Mouse (Mus musculus): ENCODE measurements around the gene Hmga1b. TPM values are rescaled to one million over a fixed set of nuclear protein-coding genes. Genes with fewer than 3 reads are reported as not detected.
"Not testable (repeated sequence)": the region's sequence is repeated elsewhere in the genome, so short reads cannot be mapped to it uniquely, and the experiment has no call there.

Hmga1b gene
- polyA plus RNA-seq, 1 experiment from 2014 or later, result 4.3 TPM

DNA sequence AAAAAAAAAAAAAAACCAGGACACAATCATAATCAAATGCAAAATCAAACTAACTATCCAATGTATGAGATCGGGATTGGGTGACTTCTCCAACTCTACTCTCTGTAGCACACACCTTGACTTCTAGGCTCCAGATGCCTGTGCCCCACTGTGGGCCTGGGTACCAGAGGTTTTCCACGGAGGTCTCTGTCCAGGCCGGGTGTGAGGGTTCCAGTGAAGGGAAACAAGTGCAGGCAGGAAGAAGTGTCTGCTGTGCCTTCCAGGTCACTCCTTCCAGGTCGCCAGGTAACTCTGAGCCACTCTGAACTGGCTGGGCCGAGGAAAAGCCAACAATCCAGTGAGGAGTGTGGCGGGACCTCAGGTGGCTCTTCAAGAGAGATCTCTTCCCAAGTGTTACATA is 26.2 kb upstream of the Hmga1b start:
- WGBS, result 77% methylated on average over 6 of the region's 6 CpGs
- no peak for ATAC-seq (ENCODE audit: insufficient number of reproducible peaks, insufficient read depth, low FRiP score, low TSS enrichment, low read depth)

GRCm38 (mm10) chr11:120740981-120741380 is 21.6 kb upstream of the Hmga1b start:
- no peak overlapping the region for H3K4me3 ChIP-seq
- ATAC-seq (ENCODE audit: insufficient number of reproducible peaks, insufficient read depth, low FRiP score, low TSS enrichment, low read depth), result no peak
- H3K9me3 ChIP-seq, result no peaks in the 10 kb centered on the region
- no peaks in the 10 kb centered on the region for H3K36me3 ChIP-seq
- H3K27ac ChIP-seq, result no peak overlapping the region
- H3K9ac ChIP-seq, result no peak overlapping the region
- no peaks in the 10 kb centered on the region for H3K4me1 ChIP-seq
- H3K27me3 ChIP-seq, result no peaks in the 10 kb centered on the region
- no peak overlapping the region for H3K4me2 ChIP-seq
- WGBS, result 87% methylated on average over 5 of the region's 5 CpGs

More for the DNA sequence above, 26.2 kb upstream of the Hmga1b start:
- H3K4me3 ChIP-seq, result no peak overlapping the region
- no peak overlapping the region for H3K4me2 ChIP-seq
- H3K4me1 ChIP-seq, result peaks cover 20% of the 10 kb centered on the region
- no peaks in the 10 kb centered on the region for H3K27me3 ChIP-seq
- H3K36me3 ChIP-seq, result no peaks in the 10 kb centered on the region
- H3K27ac ChIP-seq, result no peak overlapping the region
- no peak overlapping the region for H3K9ac ChIP-seq
- no peaks in the 10 kb centered on the region for H3K9me3 ChIP-seq

DNA sequence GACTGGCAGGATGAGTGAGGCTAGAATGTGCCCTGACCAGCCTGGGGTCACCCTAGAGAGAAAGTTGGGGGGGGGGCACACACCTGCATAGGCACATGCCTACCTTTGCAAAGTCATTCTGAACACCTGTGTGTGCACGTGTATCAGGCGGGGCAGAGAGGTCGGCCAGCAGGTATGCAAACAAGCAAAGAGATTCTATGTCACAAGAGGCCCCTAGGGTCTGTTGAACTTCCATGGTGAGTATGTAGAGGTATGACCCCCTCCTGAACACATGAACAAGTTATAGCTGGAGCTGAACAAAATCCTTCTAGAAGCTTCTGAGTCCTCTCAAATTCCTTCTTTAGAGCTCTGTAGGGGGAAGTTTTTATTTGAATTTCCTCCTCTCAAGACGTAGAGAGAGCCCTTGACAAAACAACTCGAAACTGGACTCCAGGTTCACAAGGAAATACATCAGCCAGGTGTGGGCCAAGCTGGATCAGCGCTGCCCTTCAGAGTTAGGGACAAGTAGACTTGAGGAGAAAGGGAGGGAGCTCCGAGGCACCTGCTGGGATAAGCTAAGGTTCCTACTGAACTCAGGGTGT is 18.4 kb upstream of the Hmga1b start:
- H3K9me3 ChIP-seq, result no peaks in the 10 kb centered on the region
- H3K27ac ChIP-seq, result no peak overlapping the region
- WGBS, result 68% methylated on average over 7 of the region's 7 CpGs
- no peaks in the 10 kb centered on the region for H3K4me1 ChIP-seq
- H3K27me3 ChIP-seq, result no peaks in the 10 kb centered on the region
- no peak overlapping the region for H3K4me2 ChIP-seq
- H3K36me3 ChIP-seq, result no peaks in the 10 kb centered on the region
- H3K4me3 ChIP-seq, result no peak overlapping the region
- ATAC-seq (ENCODE audit: insufficient number of reproducible peaks, insufficient read depth, low FRiP score, low TSS enrichment, low read depth), result no peak
- H3K9ac ChIP-seq, result no peak overlapping the region

- Histone ChIP-seq H3K4me1 (no peaks in the 10 kb centered on the region), H3K36me3 (no peaks in the 10 kb centered on the region), H3K27me3 (0 out of 2 replicates have a peak, but pooled peaks cover 3% of the 10 kb centered on the region), H3K27ac (no peak overlapping the region), H3K4me3 (no peak overlapping the region), H3K9me3 (no peaks in the 10 kb centered on the region), H3K9ac (no peak overlapping the region), H3K4me2 (no peak overlapping the region)
- WGBS, result 66% methylated on average over 4 of the region's 4 CpGs
- no peak for ATAC-seq (ENCODE audit: insufficient number of reproducible peaks, insufficient read depth, low FRiP score, low TSS enrichment, low read depth)
Measured at GRCm38 (mm10) chr11:120747974-120748373, 14.6 kb upstream of the Hmga1b start.

- Histone ChIP-seq H3K4me1 (no peaks in the 10 kb centered on the region), H3K4me2 (no peak overlapping the region), H3K9ac (no peak overlapping the region), H3K4me3 (no peak overlapping the region), H3K27ac (no peak overlapping the region), H3K9me3 (no peaks in the 10 kb centered on the region), H3K27me3 (0 out of 2 replicates have a peak, but pooled peaks cover 3% of the 10 kb centered on the region), H3K36me3 (no peaks in the 10 kb centered on the region)
- 59% methylated on average over 8 of the region's 8 CpGs for WGBS
- ATAC-seq (ENCODE audit: insufficient number of reproducible peaks, insufficient read depth, low FRiP score, low TSS enrichment, low read depth), result no peak
Measured at GRCm38 (mm10) chr11:120749430-120749829, 13.2 kb upstream of the Hmga1b start.

GRCm38 (mm10) chr11:120751606-120752005 is 11.0 kb upstream of the Hmga1b start:
- Histone ChIP-seq H3K9ac (no peak overlapping the region), H3K4me3 (no peak overlapping the region), H3K36me3 (no peaks in the 10 kb centered on the region), H3K4me2 (no peak overlapping the region), H3K4me1 (no peaks in the 10 kb centered on the region), H3K27me3 (0 out of 2 replicates have a peak, but pooled peaks cover 3% of the 10 kb centered on the region), H3K9me3 (no peaks in the 10 kb centered on the region), H3K27ac (no peak overlapping the region)
- WGBS, result 68% methylated on average over 4 of the region's 4 CpGs
- ATAC-seq (ENCODE audit: insufficient number of reproducible peaks, insufficient read depth, low FRiP score, low TSS enrichment, low read depth), result no peak

DNA sequence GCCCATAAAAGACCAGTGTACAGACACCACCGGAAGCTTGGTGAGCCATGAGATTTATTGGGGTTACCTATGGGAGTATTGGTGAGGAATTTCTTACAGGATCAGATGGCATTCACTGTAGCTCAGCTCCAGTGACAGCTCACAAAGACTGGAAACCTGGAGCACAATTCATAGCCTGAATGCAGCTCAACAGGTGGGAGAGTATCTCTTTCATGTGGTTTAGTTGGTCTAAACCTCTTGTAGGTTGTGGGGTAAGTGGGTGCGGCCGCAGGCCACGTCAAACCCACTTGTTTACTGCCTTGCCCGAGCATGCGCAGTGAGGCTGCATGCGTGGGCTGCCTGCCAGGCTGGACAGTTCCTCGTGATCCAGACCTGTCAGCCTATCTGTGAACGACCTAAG is 2.4 kb upstream of the Hmga1b start:
- Histone ChIP-seq H3K4me2 (no peak overlapping the region), H3K9me3 (peaks cover 12% of the 10 kb centered on the region), H3K36me3 (no peaks in the 10 kb centered on the region), H3K9ac (no peak overlapping the region), H3K4me1 (peaks cover 6% of the 10 kb centered on the region; the same call in 1 of the 2 replicates), H3K4me3 (no peak overlapping the region), H3K27ac (no peak overlapping the region), H3K27me3 (peaks cover 15% of the 10 kb centered on the region)
- WGBS, result 86% methylated on average over 9 of the region's 9 CpGs
- no peak for ATAC-seq (ENCODE audit: insufficient number of reproducible peaks, insufficient read depth, low FRiP score, low TSS enrichment, low read depth)

GRCm38 (mm10) chr11:120761811-120762671 is 553 bp upstream of the Hmga1b start:
- Histone ChIP-seq H3K27me3 (peaks cover 15% of the 10 kb centered on the region), H3K9ac (peak overlapping the region; percentile 49), H3K4me2 (peak overlapping the region; percentile 44), H3K9me3 (peaks cover 12% of the 10 kb centered on the region), H3K4me1 (peaks cover 6% of the 10 kb centered on the region; the same call in 1 of the 2 replicates), H3K27ac (no peak overlapping the region), H3K4me3 (no peak overlapping the region), H3K36me3 (no peaks in the 10 kb centered on the region)
- 72% methylated on average over 14 of the region's 14 CpGs for WGBS
- 0 out of 2 replicates have a peak, but pooled peaks have one; percentile 34 for ATAC-seq (ENCODE audit: insufficient number of reproducible peaks, insufficient read depth, low FRiP score, low TSS enrichment, low read depth)

GRCm38 (mm10) chr11:120763121-120763999 is 766 bp downstream of the Hmga1b start:
- H3K27me3 ChIP-seq, result peaks cover 15% of the 10 kb centered on the region
- H3K4me1 ChIP-seq, H3K36me3 ChIP-seq, H3K27ac ChIP-seq, H3K9me3 ChIP-seq: not testable (repeated sequence)
- H3K4me3 ChIP-seq, result 0 out of 2 replicates have a peak overlapping the region, but pooled peaks have one; percentile 12
- H3K9ac ChIP-seq, result peak overlapping the region; percentile 49; the same call in 1 of the 2 replicates
- WGBS, result 12% methylated on average over 5 of the region's 23 CpGs
- peak overlapping the region; percentile 44 for H3K4me2 ChIP-seq
- ATAC-seq (ENCODE audit: insufficient number of reproducible peaks, insufficient read depth, low FRiP score, low TSS enrichment, low read depth), result peak; percentile 22; the same call in 1 of the 2 replicates

GRCm38 (mm10) chr11:120767023-120767422 is 4.4 kb downstream of the Hmga1b start:
- 67% methylated on average over 4 of the region's 7 CpGs for WGBS
- H3K9me3 ChIP-seq; H3K4me1 ChIP-seq; H3K27me3 ChIP-seq; ATAC-seq (ENCODE audit: insufficient number of reproducible peaks, insufficient read depth, low FRiP score, low TSS enrichment, low read depth); H3K9ac ChIP-seq; H3K4me3 ChIP-seq; H3K27ac ChIP-seq; H3K36me3 ChIP-seq; H3K4me2 ChIP-seq: not testable (repeated sequence)

DNA sequence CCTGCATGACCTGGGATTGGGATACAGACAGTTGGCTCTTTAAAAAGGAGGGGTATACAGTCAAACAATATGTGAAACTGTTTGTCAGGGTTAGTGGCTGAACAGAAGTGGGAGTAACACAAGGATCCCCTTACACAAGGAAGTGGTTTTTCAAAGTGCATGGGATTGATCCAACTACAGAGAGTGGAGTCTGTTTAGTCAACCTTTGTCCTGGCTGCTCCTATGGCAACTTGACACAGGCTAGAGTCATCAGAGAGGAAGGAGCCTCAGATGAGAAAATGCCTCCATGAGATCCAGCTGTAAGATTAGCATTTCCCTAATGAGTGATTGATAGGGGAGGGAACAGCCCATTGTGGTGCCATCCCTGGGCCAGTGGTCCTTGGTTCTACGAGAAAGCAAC is 5.6 kb downstream of the Hmga1b start:
- H3K27me3 ChIP-seq, result no peaks in the 10 kb centered on the region; the same call in 1 of the 2 replicates
- no peaks in the 10 kb centered on the region for H3K36me3 ChIP-seq
- no peaks in the 10 kb centered on the region for H3K4me1 ChIP-seq
- H3K4me3 ChIP-seq, result no peak overlapping the region
- H3K9ac ChIP-seq, result no peak overlapping the region
- no peak for ATAC-seq (ENCODE audit: insufficient number of reproducible peaks, insufficient read depth, low FRiP score, low TSS enrichment, low read depth)
- no peak overlapping the region for H3K27ac ChIP-seq
- H3K9me3 ChIP-seq, result no peaks in the 10 kb centered on the region
- no peak overlapping the region for H3K4me2 ChIP-seq
- WGBS, result 62% methylated on average over 1 of the region's 1 CpGs

Data from embryonic facial prominence, embryonic 13.5 days (tissue).